Mouse (Mus musculus) G1E-ER4 (cell line): ENCODE data around the gene Efna4. TPM values are rescaled to one million over a fixed set of nuclear protein-coding genes. Genes with fewer than 3 reads are reported as not detected.

Experiments
- GATA1 ChIP-seq: IDR thresholded peaks from one replicate; pipeline ENCODE4 v1.8.0; 2012; ENCODE audit warnings: low read length, inconsistent platforms
- polyA plus RNA-seq: library from polyadenylated mRNA; stranded (reverse); fragments of >175 nt; gene quantifications from 2 replicates; pipeline ENCODE4 v1.2.3, GENCODE M21; 2012

Gene Efna4
- polyA plus RNA-seq, 1 experiment = 0.04 TPM

DNA sequence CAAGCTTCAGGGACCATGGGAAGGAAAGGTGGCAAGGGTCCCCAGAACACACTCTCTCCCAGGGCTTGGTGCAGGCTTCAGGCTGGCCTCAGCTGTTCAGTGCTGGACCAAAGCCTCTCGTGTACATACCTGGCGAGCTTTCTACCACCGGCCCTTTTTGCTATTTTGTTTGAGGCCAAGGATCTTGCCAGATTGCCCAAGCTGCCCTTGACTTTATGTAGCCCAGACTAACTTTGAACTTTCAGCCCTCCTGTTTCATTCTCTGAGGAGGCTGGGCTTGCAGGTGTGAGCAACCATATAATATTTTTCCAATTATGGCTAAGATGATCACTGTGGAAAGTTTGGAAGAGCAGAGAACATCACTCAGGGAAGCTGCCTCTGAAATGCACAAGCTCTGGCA, 53.6 kb downstream of the Efna4 start:
- TF ChIP-seq GATA1 = no peak

Other genes starting within 250 kb of the Efna4 start
- 14.2 and 15.4 TPM in 2 replicates for gene Rusc1, start 244.7 kb downstream of the Efna4 start, polyA plus RNA-seq
- gene Gm43738, start 236.9 kb downstream of the Efna4 start, polyA plus RNA-seq = 1.4 and 7.9 TPM in 2 replicates
- 18.1 and 44.7 TPM in 2 replicates for gene Fdps, start 236.1 kb downstream of the Efna4 start, polyA plus RNA-seq
- 145 and 174 TPM in 2 replicates for gene Pklr, start 201.9 kb downstream of the Efna4 start, polyA plus RNA-seq
- gene Hcn3, start 177.8 kb downstream of the Efna4 start, polyA plus RNA-seq = 0.91 and 1.2 TPM in 2 replicates
- gene Clk2, start 173.2 kb downstream of the Efna4 start, polyA plus RNA-seq = 62.2 and 65.3 TPM in 2 replicates
- 190 and 239 TPM in 2 replicates for gene Scamp3, start 160.6 kb downstream of the Efna4 start, polyA plus RNA-seq
- 7.3 and 13.1 TPM in 2 replicates for gene Fam189b, start 154.9 kb downstream of the Efna4 start, polyA plus RNA-seq
- gene Gba, start 135.1 kb downstream of the Efna4 start, polyA plus RNA-seq = 2.0 and 2.9 TPM in 2 replicates
- gene Thbs3, start 122.8 kb downstream of the Efna4 start, polyA plus RNA-seq = 0.19 and 0.37 TPM in 2 replicates
- gene Mtx1, start 110.9 kb downstream of the Efna4 start, polyA plus RNA-seq = 392 and 458 TPM in 2 replicates
- gene Muc1, start 109.0 kb downstream of the Efna4 start, polyA plus RNA-seq = 0.18 TPM in 1 of 2 replicates, not detected in the other
- 135 and 200 TPM in 2 replicates for gene Krtcap2, start 92.1 kb downstream of the Efna4 start, polyA plus RNA-seq
- gene Trim46, start 91.7 kb downstream of the Efna4 start, polyA plus RNA-seq = 2.4 and 2.8 TPM in 2 replicates
- gene Dpm3, start 78.7 kb downstream of the Efna4 start, polyA plus RNA-seq = 119 and 146 TPM in 2 replicates
- not detected in 2 replicates for gene Slc50a1, start 67.5 kb downstream of the Efna4 start, polyA plus RNA-seq
- gene Efna1, start 56.9 kb downstream of the Efna4 start, polyA plus RNA-seq = not detected in 2 replicates
- not detected in 2 replicates for gene Efna3, start 15.1 kb downstream of the Efna4 start, polyA plus RNA-seq
- gene Adam15, start 12.0 kb upstream of the Efna4 start, polyA plus RNA-seq = not detected in 2 replicates
- gene Dcst2, start 23.9 kb upstream of the Efna4 start, polyA plus RNA-seq = not detected in 2 replicates
- gene Dcst1, start 27.2 kb upstream of the Efna4 start, polyA plus RNA-seq = not detected in 2 replicates
- gene Zbtb7b, start 56.7 kb upstream of the Efna4 start, polyA plus RNA-seq = 39.1 and 39.3 TPM in 2 replicates
- gene Lenep, start 64.8 kb upstream of the Efna4 start, polyA plus RNA-seq = 0.08 TPM in 1 of 2 replicates, not detected in the other
- 12.0 and 24.0 TPM in 2 replicates for gene Flad1, start 73.8 kb upstream of the Efna4 start, polyA plus RNA-seq
- gene Cks1b, start 80.4 kb upstream of the Efna4 start, polyA plus RNA-seq = 84.3 and 87.0 TPM in 2 replicates
- 138 and 171 TPM in 2 replicates for gene Shc1, start 80.4 kb upstream of the Efna4 start, polyA plus RNA-seq
- 160 and 240 TPM in 2 replicates for gene Pygo2, start 92.2 kb upstream of the Efna4 start, polyA plus RNA-seq
- gene Pbxip1, start 98.7 kb upstream of the Efna4 start, polyA plus RNA-seq = 7.6 and 7.7 TPM in 2 replicates
- 11.6 and 29.9 TPM in 2 replicates for gene Pmvk, start 116.5 kb upstream of the Efna4 start, polyA plus RNA-seq
- gene Kcnn3, start 182.1 kb upstream of the Efna4 start, polyA plus RNA-seq = not detected in 2 replicates